Mouse (Mus musculus): ENCODE measurements at regions not wholly inside any gene's neighbourhood (a gene's known extent, or its start where the extent isn't known, plus 50 kb on each side); places are given as distances from the start of the nearest gene placed in this dataset.

GRCm38 (mm10) chr12:28957155-28957554 is 205.6 kb downstream of the Eipr1 start:
- TF ChIP-seq REST (IDR thresholded peaks at IDR 0.05; ENCODE audit: insufficient read depth, insufficient read length) (no peak), MYOD1 (IDR thresholded peaks at IDR 0.05; ENCODE audit: control insufficient read depth in 1 of 3, insufficient read length in 2 of 3, low read depth in 2 of 3) (no peak), POLR2A (IDR thresholded peaks at IDR 0.05; ENCODE audit: insufficient read length, low read depth) (no peak), TCF3 (IDR thresholded peaks at IDR 0.05; ENCODE audit: insufficient read length, low read depth) (no peak)
- H3K4me2 ChIP-seq (ENCODE audit: low read depth), result no peak overlapping the region
- H3K36me3 ChIP-seq (ENCODE audit: control insufficient read depth, insufficient read depth), result no peaks in the 10 kb centered on the region
- no peaks in the 10 kb centered on the region for H3K79me2 ChIP-seq (ENCODE audit: control insufficient read depth, insufficient read depth)
- H3K27me3 ChIP-seq (ENCODE audit: control insufficient read depth, insufficient read depth, insufficient read length), result no peaks in the 10 kb centered on the region
- no peak overlapping the region for H3K4me3 ChIP-seq
- H3ac ChIP-seq (ENCODE audit: control insufficient read depth, insufficient read length), result no peak overlapping the region

- H3K36me3 ChIP-seq (ENCODE audit: control insufficient read depth, insufficient read depth), result no peaks in the 10 kb centered on the region
Measured at GRCm38 (mm10) chr12:28958661-28959060, 207.1 kb downstream of the Eipr1 start.

GRCm38 (mm10) chr12:28969671-28970379 is 218.2 kb downstream of the Eipr1 start:
- Histone ChIP-seq H3K36me3 (ENCODE audit: control insufficient read depth, insufficient read depth) (no peaks in the 10 kb centered on the region), H3K27me3 (ENCODE audit: control insufficient read depth, insufficient read depth, insufficient read length) (no peaks in the 10 kb centered on the region), H3K4me2 (ENCODE audit: low read depth) (no peak overlapping the region), H3ac (ENCODE audit: control insufficient read depth, insufficient read length) (no peak overlapping the region), H3K79me2 (ENCODE audit: control insufficient read depth, insufficient read depth) (no peaks in the 10 kb centered on the region), H3K4me3 (no peak overlapping the region)
- TF ChIP-seq MAX (IDR thresholded peaks at IDR 0.05; ENCODE audit: low read depth) (no peak), POLR2AphosphoS2 (IDR thresholded peaks at IDR 0.05; ENCODE audit: insufficient read length, low read depth) (no peak)

More at GRCm38 (mm10) chr12:28958661-28959060, 207.1 kb downstream of the Eipr1 start:
- TF ChIP-seq SRF (IDR thresholded peaks at IDR 0.05; ENCODE audit: control insufficient read depth, insufficient read length, low read depth) (no peak), POLR2AphosphoS2 (IDR thresholded peaks at IDR 0.05; ENCODE audit: insufficient read length, low read depth) (no peak)
- Histone ChIP-seq H3K4me3 (no peak overlapping the region), H3K27me3 (ENCODE audit: control insufficient read depth, insufficient read depth, insufficient read length) (no peaks in the 10 kb centered on the region), H3ac (ENCODE audit: control insufficient read depth, insufficient read length) (no peak overlapping the region), H3K4me2 (ENCODE audit: low read depth) (no peak overlapping the region), H3K79me2 (ENCODE audit: control insufficient read depth, insufficient read depth) (no peaks in the 10 kb centered on the region)

- H3K36me3 ChIP-seq (ENCODE audit: control insufficient read depth, insufficient read depth), result no peaks in the 10 kb centered on the region
- H3ac ChIP-seq (ENCODE audit: control insufficient read depth, insufficient read length), result no peak overlapping the region
- TF ChIP-seq MYOD1 (IDR thresholded peaks at IDR 0.05; ENCODE audit: control insufficient read depth in 1 of 3, insufficient read length in 2 of 3, low read depth in 2 of 3) (no peak), TCF3 (IDR thresholded peaks at IDR 0.05; ENCODE audit: insufficient read length, low read depth) (no peak), CEBPB (IDR thresholded peaks at IDR 0.05; ENCODE audit: insufficient read depth, poor library complexity, severe bottlenecking) (no peak)
- H3K27me3 ChIP-seq (ENCODE audit: control insufficient read depth, insufficient read depth, insufficient read length), result no peaks in the 10 kb centered on the region
- no peak overlapping the region for H3K4me2 ChIP-seq (ENCODE audit: low read depth)
- H3K79me2 ChIP-seq (ENCODE audit: control insufficient read depth, insufficient read depth), result no peaks in the 10 kb centered on the region
- H3K4me3 ChIP-seq, result no peak overlapping the region
Measured at GRCm38 (mm10) chr12:28974571-28975041, 223.0 kb downstream of the Eipr1 start.

- H3K4me2 ChIP-seq (ENCODE audit: low read depth), result no peak overlapping the region
- H3K36me3 ChIP-seq (ENCODE audit: control insufficient read depth, insufficient read depth), result no peaks in the 10 kb centered on the region
- no peak overlapping the region for H3ac ChIP-seq (ENCODE audit: control insufficient read depth, insufficient read length)
- no peaks in the 10 kb centered on the region for H3K27me3 ChIP-seq (ENCODE audit: control insufficient read depth, insufficient read depth, insufficient read length)
- no peak overlapping the region for H3K4me3 ChIP-seq
- no peak for TF ChIP-seq E2F4 (IDR thresholded peaks at IDR 0.05; ENCODE audit: insufficient read depth)
- TF ChIP-seq SRF (IDR thresholded peaks at IDR 0.05; ENCODE audit: control insufficient read depth, insufficient read length, low read depth), result no peak
- TF ChIP-seq MYOD1 (IDR thresholded peaks at IDR 0.05; ENCODE audit: control insufficient read depth in 1 of 3, insufficient read length in 2 of 3, low read depth in 2 of 3), result no peak
- no peak for TF ChIP-seq POLR2A (IDR thresholded peaks at IDR 0.05; ENCODE audit: insufficient read length, low read depth)
- TF ChIP-seq USF1 (IDR thresholded peaks at IDR 0.05; ENCODE audit: low read depth), result no peak
- TF ChIP-seq TCF12 (IDR thresholded peaks at IDR 0.05; ENCODE audit: insufficient read depth, poor library complexity, severe bottlenecking), result no peak
- H3K79me2 ChIP-seq (ENCODE audit: control insufficient read depth, insufficient read depth), result no peaks in the 10 kb centered on the region
Measured at GRCm38 (mm10) chr12:28975249-28975648, 223.6 kb downstream of the Eipr1 start.

GRCm38 (mm10) chr12:28979679-28980078 is 228.1 kb downstream of the Eipr1 start:
- no peaks in the 10 kb centered on the region for H3K79me2 ChIP-seq (ENCODE audit: control insufficient read depth, insufficient read depth)
- no peaks in the 10 kb centered on the region for H3K36me3 ChIP-seq (ENCODE audit: control insufficient read depth, insufficient read depth)
- TF ChIP-seq REST (IDR thresholded peaks at IDR 0.05; ENCODE audit: insufficient read depth, insufficient read length) (no peak), POLR2A (IDR thresholded peaks at IDR 0.05; ENCODE audit: insufficient read length, low read depth) (no peak), MAX (IDR thresholded peaks at IDR 0.05; ENCODE audit: low read depth) (no peak), SRF (IDR thresholded peaks at IDR 0.05; ENCODE audit: control insufficient read depth, insufficient read length, low read depth) (no peak), CEBPB (IDR thresholded peaks at IDR 0.05; ENCODE audit: insufficient read depth, poor library complexity, severe bottlenecking) (no peak), TCF12 (IDR thresholded peaks at IDR 0.05; ENCODE audit: insufficient read depth, poor library complexity, severe bottlenecking) (no peak), USF1 (IDR thresholded peaks at IDR 0.05; ENCODE audit: low read depth) (no peak), MYOG (IDR thresholded peaks at IDR 0.05; ENCODE audit: control insufficient read depth in 1 of 3, insufficient read depth in 1 of 3, insufficient read length in 2 of 3, low read depth in 2 of 3) (no peak), POLR2AphosphoS2 (IDR thresholded peaks at IDR 0.05; ENCODE audit: insufficient read length, low read depth) (no peak), TCF3 (IDR thresholded peaks at IDR 0.05; ENCODE audit: insufficient read length, low read depth) (no peak), MYOD1 (IDR thresholded peaks at IDR 0.05; ENCODE audit: control insufficient read depth in 1 of 3, insufficient read length in 2 of 3, low read depth in 2 of 3) (no peak), E2F4 (IDR thresholded peaks at IDR 0.05; ENCODE audit: insufficient read depth) (no peak)
- H3K4me2 ChIP-seq (ENCODE audit: low read depth), result no peak overlapping the region
- H3K27me3 ChIP-seq (ENCODE audit: control insufficient read depth, insufficient read depth, insufficient read length), result no peaks in the 10 kb centered on the region
- H3K4me3 ChIP-seq, result no peak overlapping the region
- H3ac ChIP-seq (ENCODE audit: control insufficient read depth, insufficient read length), result no peak overlapping the region
